Mouse (Mus musculus) thymus, adult 2 months (tissue): ENCODE measurements around the gene Pappa2.

Experiments used
- CTCF ChIP-seq: fragments of 200-500 bp; IDR thresholded peaks from 2 replicates; pipeline ENCODE4 v1.5.1; 2012; ENCODE audit warnings: mild to moderate bottlenecking, control low read depth, low read length, moderate library complexity, borderline replicate concordance; ENCODE audit not compliant: control insufficient read depth, poor library complexity, insufficient read depth; ENCODE audit errors: extremely low read depth
- POLR2A ChIP-seq: fragments of 200-500 bp; IDR thresholded peaks from 2 replicates; pipeline ENCODE4 v1.6.1; 2012; ENCODE audit warnings: mild to moderate bottlenecking, low read length, control low read depth, moderate library complexity; ENCODE audit not compliant: control insufficient read depth, poor library complexity, insufficient read depth; ENCODE audit errors: extremely low read depth

DNA sequence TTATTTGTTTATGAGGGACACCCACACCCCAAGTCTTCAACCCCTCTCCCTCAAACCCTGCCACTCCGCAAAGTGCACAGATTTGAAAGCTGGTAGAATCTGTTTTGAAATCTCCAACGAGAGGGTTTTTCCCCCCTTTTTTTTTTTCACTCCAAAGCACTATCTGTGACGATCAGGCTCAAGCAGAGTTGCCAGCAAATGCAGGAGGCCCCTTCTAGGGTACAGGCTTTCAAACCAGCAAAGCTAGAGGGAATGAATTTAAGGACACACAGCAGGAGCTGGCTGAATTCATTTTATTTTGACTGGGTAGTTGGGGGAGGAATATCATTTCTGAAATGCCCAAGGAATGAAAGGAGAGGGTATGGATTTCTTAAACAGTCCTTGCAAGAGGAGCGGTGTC is 19.3 kb downstream of the Pappa2 start:
- TF ChIP-seq CTCF, result no peak
- TF ChIP-seq POLR2A, result no peak
